Mouse (Mus musculus) layer of hippocampus, adult 8-10 months (tissue): ENCODE data around the gene Pik3ap1. TPM values are rescaled to one million over a fixed set of nuclear protein-coding genes. Genes with fewer than 3 reads are reported as not detected.

Experiments used
- total RNA-seq, 4 experiments: library from RNA; stranded (reverse); gene quantifications; 2 replicates each; pipeline ENCODE4 v1.2.4; 2022

The Pik3ap1 gene
- total RNA-seq, 4 experiments from 2014 or later = 1.9 to 10.2 (median 5.2) TPM

Other genes starting within 250 kb of the Pik3ap1 start
- under 1 TPM; 0.39 to 0.93 (median 0.74) TPM for gene Tll2, start 178.3 kb downstream of the Pik3ap1 start, total RNA-seq
- 100 to 1,000 TPM; 111 to 123 (median 122) TPM for gene Tm9sf3, start 121.1 kb downstream of the Pik3ap1 start, total RNA-seq
- 10 to 100 TPM; 18.7 to 21.9 (median 20.4) TPM for gene Lcor, start 97.5 kb upstream of the Pik3ap1 start, total RNA-seq
- 10 to 100 TPM; 12.5 to 15.6 (median 13.9) TPM for gene Gm340, start 197.3 kb upstream of the Pik3ap1 start, total RNA-seq